Mouse (Mus musculus) lung, embryonic 15.5 days (tissue): ENCODE data around the gene Srd5a1. TPM values are rescaled to one million over a fixed set of nuclear protein-coding genes. Genes with fewer than 3 reads are reported as not detected.
"Not testable (repeated sequence)": the region's sequence is repeated elsewhere in the genome, so short reads cannot be mapped to it uniquely, and the experiment has no call there.

Experiments
- ATAC-seq: fragments of 200-750 bp; cut with Nextera tagmentation; 2 replicates; pipeline ENCODE4 v1.8.0; 2017; ENCODE audit warnings: moderate number of reproducible peaks, borderline replicate concordance; ENCODE audit not compliant: low FRiP score, low TSS enrichment; ENCODE audit errors: extremely low read depth
- H3K27ac ChIP-seq: fragments of 300-500 bp; sonication (generic); 2 replicates; pipeline ENCODE4 v1.5.1; 2015; ENCODE audit warnings: moderate library complexity, mild to moderate bottlenecking, inconsistent platforms
- H3K27me3 ChIP-seq: fragments of 300-500 bp; sonication (generic); 2 replicates; pipeline ENCODE4 v1.6.1; 2015; ENCODE audit warnings: inconsistent platforms
- H3K36me3 ChIP-seq: fragments of 300-500 bp; sonication (generic); 2 replicates; pipeline ENCODE4 v1.6.1; 2015; ENCODE audit warnings: inconsistent platforms
- H3K4me1 ChIP-seq: fragments of 300-500 bp; sonication (generic); 2 replicates; pipeline ENCODE4 v1.6.1; 2015; ENCODE audit warnings: inconsistent platforms
- H3K4me2 ChIP-seq: fragments of 300-500 bp; sonication (generic); 2 replicates; pipeline ENCODE4 v1.6.1; 2015; ENCODE audit warnings: inconsistent platforms, mild to moderate bottlenecking, moderate library complexity
- H3K4me3 ChIP-seq: fragments of 300-500 bp; sonication (generic); 2 replicates; pipeline ENCODE4 v1.5.1; 2015; ENCODE audit warnings: mild to moderate bottlenecking, inconsistent platforms
- H3K9ac ChIP-seq: fragments of 300-500 bp; sonication (generic); 2 replicates; pipeline ENCODE4 v1.6.1; 2015; ENCODE audit warnings: inconsistent platforms
- H3K9me3 ChIP-seq: fragments of 300-500 bp; sonication (generic); 2 replicates; pipeline ENCODE4 v1.6.1; 2016; ENCODE audit warnings: inconsistent platforms
- whole genome bisulfite sequencing: fragments of 180-500 bp; shearing (Covaris S2); methylation state at CpG from one replicate; pipeline ENCODE4 v1.1.7; 2015; 5-methylcytosine and 5-hydroxymethylcytosine counted together
- polyA plus RNA-seq: library from polyadenylated mRNA; unstranded; fragments of >200 nt; fragmentation: Nextera tagmentation; extraction: Ambion mirVana; gene quantifications from 2 replicates; pipeline ENCODE4 v1.2.1, GENCODE M21; 2015

The Srd5a1 gene
- polyA plus RNA-seq, 1 experiment from 2014 or later: 29.9 TPM

GRCm38 (mm10) chr13:69616716-69617115, 5.5 kb upstream of the Srd5a1 start:
- H3K9me3 ChIP-seq: no peaks in the 10 kb centered on the region
- H3K4me1 ChIP-seq: peaks cover 8% of the 10 kb centered on the region
- H3K4me3 ChIP-seq: no peak overlapping the region
- H3K4me2 ChIP-seq: no peak overlapping the region
- peaks cover 75% of the 10 kb centered on the region for H3K36me3 ChIP-seq
- no peak for ATAC-seq
- 81% methylated on average over 6 of the region's 6 CpGs for WGBS
- H3K27me3 ChIP-seq: no peaks in the 10 kb centered on the region
- H3K27ac ChIP-seq: no peak overlapping the region
- H3K9ac ChIP-seq: no peak overlapping the region

- WGBS: under 1% methylated on average over 24 of the region's 24 CpGs
- Histone ChIP-seq H3K4me1 (peaks cover 13% of the 10 kb centered on the region), H3K9ac (peak overlapping the region; percentile 77), H3K4me3 (peak overlapping the region; percentile 93), H3K9me3 (no peaks in the 10 kb centered on the region), H3K36me3 (peaks cover 36% of the 10 kb centered on the region), H3K4me2 (peak overlapping the region; percentile 67), H3K27me3 (no peaks in the 10 kb centered on the region), H3K27ac (no peak overlapping the region)
- ATAC-seq: no peak
Observed at GRCm38 (mm10) chr13:69612175-69612544, 918 bp upstream of the Srd5a1 start.

- Histone ChIP-seq H3K27me3 (no peaks in the 10 kb centered on the region), H3K36me3 (peaks cover 23% of the 10 kb centered on the region), H3K27ac (0 out of 2 replicates have a peak overlapping the region, but pooled peaks have one; percentile 7), H3K9me3 (no peaks in the 10 kb centered on the region), H3K4me2 (peak overlapping the region; percentile 78), H3K4me1 (peaks cover 13% of the 10 kb centered on the region), H3K9ac (peak overlapping the region; percentile 48), H3K4me3 (peak overlapping the region; percentile 93)
- WGBS: 1% methylated on average over 40 of the region's 40 CpGs
- peak; percentile 39; the same call in 1 of the 2 replicates for ATAC-seq
Observed at GRCm38 (mm10) chr13:69610751-69611397, 368 bp downstream of the Srd5a1 start.

- Histone ChIP-seq H3K27me3 (no peaks in the 10 kb centered on the region), H3K9ac (no peak overlapping the region), H3K9me3 (no peaks in the 10 kb centered on the region), H3K36me3 (0 out of 2 replicates have a peak, but pooled peaks cover 4% of the 10 kb centered on the region), H3K4me1 (peaks cover 13% of the 10 kb centered on the region), H3K27ac (no peak overlapping the region), H3K4me3 (no peak overlapping the region), H3K4me2 (no peak overlapping the region)
- WGBS: 44% methylated on average over 8 of the region's 8 CpGs
- ATAC-seq: no peak
Observed at GRCm38 (mm10) chr13:69608734-69609133, 2.5 kb downstream of the Srd5a1 start.

- Histone ChIP-seq H3K4me1 (no peaks in the 10 kb centered on the region), H3K4me3 (no peak overlapping the region), H3K27me3 (no peaks in the 10 kb centered on the region), H3K9ac (no peak overlapping the region), H3K4me2 (no peak overlapping the region), H3K27ac (no peak overlapping the region), H3K36me3 (no peaks in the 10 kb centered on the region), H3K9me3 (no peaks in the 10 kb centered on the region)
- WGBS: 79% methylated on average over 1 of the region's 1 CpGs
- ATAC-seq: no peak
Observed at GRCm38 (mm10) chr13:69604670-69605069, 6.6 kb downstream of the Srd5a1 start.

- no peak for ATAC-seq
- no peak overlapping the region for H3K27ac ChIP-seq
- WGBS: 83% methylated on average over 5 of the region's 5 CpGs
Observed at GRCm38 (mm10) chr13:69601321-69601720, 9.9 kb downstream of the Srd5a1 start.

DNA sequence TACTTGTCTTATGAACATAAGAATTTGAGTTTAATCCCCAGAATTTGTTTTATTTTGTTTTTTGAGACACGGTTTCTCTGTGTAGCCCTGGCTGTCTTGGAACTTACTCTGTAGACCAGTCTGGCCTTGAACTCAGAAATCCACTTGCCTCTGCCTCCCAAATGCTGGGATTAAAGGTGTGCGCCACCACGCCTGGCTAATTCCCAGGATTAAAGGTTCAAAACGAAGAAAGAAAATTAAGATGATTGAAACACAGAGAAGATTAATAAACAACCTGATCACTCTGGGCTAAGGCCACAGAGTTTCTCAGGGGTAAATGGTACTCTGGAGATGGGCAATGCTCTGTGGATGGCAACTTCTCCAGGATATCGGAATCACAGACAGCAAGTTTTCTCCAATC, 10.4 kb downstream of the Srd5a1 start:
- not testable (repeated sequence) for ATAC-seq, H3K4me1 ChIP-seq
- 90% methylated on average over 5 of the region's 5 CpGs for WGBS

More at GRCm38 (mm10) chr13:69601321-69601720, 9.9 kb downstream of the Srd5a1 start:
- no peaks in the 10 kb centered on the region for H3K9me3 ChIP-seq
- H3K4me2 ChIP-seq: no peak overlapping the region
- H3K36me3 ChIP-seq: no peaks in the 10 kb centered on the region
- no peaks in the 10 kb centered on the region for H3K4me1 ChIP-seq
- H3K9ac ChIP-seq: no peak overlapping the region
- H3K4me3 ChIP-seq: no peak overlapping the region
- H3K27me3 ChIP-seq: no peaks in the 10 kb centered on the region

DNA sequence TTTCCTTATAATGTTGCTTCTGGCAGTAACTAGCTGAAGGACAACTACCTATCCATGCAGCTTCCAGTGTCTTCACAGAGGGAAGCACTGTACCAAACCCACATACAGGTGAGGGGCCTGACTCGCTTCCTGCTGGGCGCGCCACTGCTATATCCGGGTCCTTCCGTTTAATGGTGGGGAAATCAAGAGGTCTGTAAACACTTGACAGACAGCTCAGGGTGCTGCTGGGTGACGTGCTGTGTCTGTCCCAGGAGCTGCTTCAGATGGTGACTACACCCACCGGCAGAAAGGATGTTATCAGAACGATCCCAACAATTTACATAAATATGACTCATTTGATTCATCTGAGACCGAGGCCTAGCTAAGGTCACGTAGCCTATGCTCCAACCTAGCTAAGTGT, 12.4 kb downstream of the Srd5a1 start:
- WGBS: 61% methylated on average over 10 of the region's 10 CpGs

More for the DNA sequence above, 10.4 kb downstream of the Srd5a1 start:
- H3K4me3 ChIP-seq, H3K36me3 ChIP-seq, H3K9ac ChIP-seq, H3K4me2 ChIP-seq, H3K27ac ChIP-seq, H3K9me3 ChIP-seq, H3K27me3 ChIP-seq: not testable (repeated sequence)

DNA sequence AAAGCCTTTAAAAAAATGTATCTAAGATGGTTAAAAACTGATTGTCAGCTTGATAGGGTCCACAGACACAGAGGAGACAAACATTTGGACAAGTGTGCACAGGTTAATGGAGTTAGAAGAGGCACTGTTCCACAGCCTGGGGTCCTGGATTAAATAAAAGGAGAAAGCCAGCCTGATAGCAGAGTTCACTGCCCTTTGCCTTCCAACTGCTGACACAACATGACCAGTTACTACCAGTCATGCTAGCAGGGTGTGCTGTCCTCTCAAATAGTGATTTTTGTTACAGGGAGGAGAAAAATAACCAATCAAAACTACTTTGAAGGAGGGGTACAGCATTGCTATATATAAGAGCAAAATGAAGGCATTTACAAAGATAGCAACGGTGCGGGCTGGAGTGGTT, 14.7 kb downstream of the Srd5a1 start:
- ATAC-seq: no peak
- H3K4me2 ChIP-seq: no peak overlapping the region
- H3K9ac ChIP-seq: no peak overlapping the region
- H3K4me3 ChIP-seq: no peak overlapping the region
- H3K27ac ChIP-seq: no peak overlapping the region
- WGBS: 80% methylated on average over 2 of the region's 2 CpGs
- no peaks in the 10 kb centered on the region for H3K36me3 ChIP-seq
- H3K4me1 ChIP-seq: no peaks in the 10 kb centered on the region
- H3K9me3 ChIP-seq: no peaks in the 10 kb centered on the region
- no peaks in the 10 kb centered on the region for H3K27me3 ChIP-seq

More for the DNA sequence above, 12.4 kb downstream of the Srd5a1 start:
- Histone ChIP-seq H3K4me2 (no peak overlapping the region), H3K4me3 (no peak overlapping the region), H3K9ac (no peak overlapping the region), H3K4me1 (no peaks in the 10 kb centered on the region), H3K27me3 (no peaks in the 10 kb centered on the region), H3K27ac (no peak overlapping the region), H3K9me3 (no peaks in the 10 kb centered on the region), H3K36me3 (no peaks in the 10 kb centered on the region)
- ATAC-seq: no peak

- no peaks in the 10 kb centered on the region for H3K9me3 ChIP-seq
- ATAC-seq: no peak
- H3K36me3 ChIP-seq: no peaks in the 10 kb centered on the region
- H3K27ac ChIP-seq: no peak overlapping the region
- H3K4me3 ChIP-seq: no peak overlapping the region
- WGBS: 88% methylated on average over 6 of the region's 6 CpGs
- no peaks in the 10 kb centered on the region for H3K4me1 ChIP-seq
- no peak overlapping the region for H3K9ac ChIP-seq
- no peaks in the 10 kb centered on the region for H3K27me3 ChIP-seq
- no peak overlapping the region for H3K4me2 ChIP-seq
Observed at GRCm38 (mm10) chr13:69595911-69596310, 15.3 kb downstream of the Srd5a1 start.

DNA sequence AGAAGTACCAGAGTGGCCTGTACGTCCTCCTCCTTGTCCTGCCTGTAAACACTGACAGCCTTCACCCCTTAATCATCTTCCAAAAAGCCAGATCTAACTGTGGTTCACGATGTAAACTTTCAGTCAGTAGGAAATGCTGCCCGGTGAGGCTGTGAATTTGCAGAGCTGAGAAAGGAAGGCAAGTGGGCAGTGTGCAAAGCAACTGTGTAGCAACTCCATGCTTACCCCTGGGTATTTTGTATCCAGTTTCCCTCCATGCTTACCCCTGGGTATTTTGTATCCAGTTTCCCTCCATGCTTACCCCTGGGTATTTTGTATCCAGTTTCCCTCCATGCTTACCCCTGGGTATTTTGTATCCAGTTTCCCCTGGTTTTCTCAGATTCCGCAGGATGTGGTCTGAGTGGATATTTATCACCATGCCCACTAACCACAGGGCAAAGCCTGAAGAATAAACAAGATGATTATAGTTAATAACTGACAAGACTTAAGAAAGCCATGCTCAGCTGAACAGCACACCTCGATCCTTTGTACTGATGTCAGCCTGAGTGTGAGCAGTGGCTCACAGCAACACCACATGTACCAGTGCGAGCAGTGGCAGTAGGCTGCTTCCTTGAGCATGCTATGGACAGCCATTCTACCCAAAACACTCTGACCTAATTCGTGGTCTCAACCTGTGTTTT, 16.5 kb downstream of the Srd5a1 start:
- no peaks in the 10 kb centered on the region for H3K4me1 ChIP-seq
- H3K9me3 ChIP-seq: no peaks in the 10 kb centered on the region
- WGBS: 74% methylated on average over 7 of the region's 7 CpGs
- H3K27ac ChIP-seq: no peak overlapping the region
- H3K36me3 ChIP-seq: no peaks in the 10 kb centered on the region
- no peak overlapping the region for H3K4me2 ChIP-seq
- H3K4me3 ChIP-seq: no peak overlapping the region
- no peaks in the 10 kb centered on the region for H3K27me3 ChIP-seq
- no peak overlapping the region for H3K9ac ChIP-seq
- no peak for ATAC-seq

- no peak for ATAC-seq
- no peak overlapping the region for H3K4me2 ChIP-seq
- no peak overlapping the region for H3K9ac ChIP-seq
- H3K27me3 ChIP-seq: no peaks in the 10 kb centered on the region
- no peak overlapping the region for H3K4me3 ChIP-seq
- WGBS: 42% methylated on average over 8 of the region's 8 CpGs
- H3K9me3 ChIP-seq: no peaks in the 10 kb centered on the region
- H3K4me1 ChIP-seq: no peaks in the 10 kb centered on the region
- no peak overlapping the region for H3K27ac ChIP-seq
- no peaks in the 10 kb centered on the region for H3K36me3 ChIP-seq
Observed at GRCm38 (mm10) chr13:69593453-69593852, 17.8 kb downstream of the Srd5a1 start.
